15 mouse cellular contexts compared by ENCODE assay signal in genomic region chr1:159182031-159182430, GRCm38 (mm10).
"Had no signal": no experiment of that assay in that cellular context is flagged by ENCODE, and none has a peak within 500 bp of the region (broad histone marks: within the 10 kb centered on the region; RNA-seq: fewer than 3 reads in every experiment).

No protein-coding gene starts in this region.

- H3K36me3 ChIP-seq: neural tube, embryonic 15.5 days; stomach, embryonic 15.5 days had no signal

- H3K9me3 ChIP-seq: neural tube, embryonic 15.5 days; stomach, embryonic 15.5 days had no signal

- H3K27me3 ChIP-seq: neural tube, embryonic 15.5 days; stomach, embryonic 15.5 days had no signal

- DNase-seq: retina, postnatal 1 day; right cerebral cortex, adult 18-20 months; right cerebral cortex, postnatal 14 days; right cerebral cortex, postnatal 25 days; right cerebral cortex, postnatal 4 days; spleen, adult 18-20 months; thymus, adult 18-20 months; thymus, adult 2 months; thymus, postnatal 14 days; thymus, postnatal 25 days; thymus, postnatal 36 days; thymus, postnatal 4 days had no signal

- H3K4me1 ChIP-seq: neural tube, embryonic 15.5 days; stomach, embryonic 15.5 days had no signal

- H3K4me2 ChIP-seq: neural tube, embryonic 15.5 days; stomach, embryonic 15.5 days had no signal

- H3K27ac ChIP-seq: neural tube, embryonic 15.5 days; stomach, embryonic 15.5 days; stomach, postnatal 0 days had no signal

- H3K9ac ChIP-seq: neural tube, embryonic 15.5 days; stomach, embryonic 15.5 days had no signal

- H3K4me3 ChIP-seq: neural tube, embryonic 15.5 days; stomach, embryonic 15.5 days had no signal
